Mouse (Mus musculus) heart, postnatal 0 days (tissue): ENCODE measurements around the gene Cfap20.

Source experiments
- CTCF ChIP-seq: IDR thresholded peaks from 2 replicates; pipeline ENCODE4 v1.5.1; 2016; ENCODE audit warnings: antibody characterized with exemption, control low read depth, low read depth
- EP300 ChIP-seq: IDR thresholded peaks from 2 replicates; pipeline ENCODE4 v1.6.1; 2016; ENCODE audit warnings: antibody characterized with exemption, low read depth

GRCm38 (mm10) chr8:95466543-95466942 is 31.9 kb upstream of the Cfap20 start:
- no peak for TF ChIP-seq EP300
- no peak for TF ChIP-seq CTCF
